Mouse (Mus musculus): ENCODE measurements around the gene Nop10. TPM values are rescaled to one million over a fixed set of nuclear protein-coding genes. Genes with fewer than 3 reads are reported as not detected.
"Not testable (repeated sequence)": the region's sequence is repeated elsewhere in the genome, so short reads cannot be mapped to it uniquely, and the experiment has no call there.

Gene Nop10
- polyA plus RNA-seq, 3 experiments from 2014 or later, result 152 to 243 (median 201) TPM

DNA sequence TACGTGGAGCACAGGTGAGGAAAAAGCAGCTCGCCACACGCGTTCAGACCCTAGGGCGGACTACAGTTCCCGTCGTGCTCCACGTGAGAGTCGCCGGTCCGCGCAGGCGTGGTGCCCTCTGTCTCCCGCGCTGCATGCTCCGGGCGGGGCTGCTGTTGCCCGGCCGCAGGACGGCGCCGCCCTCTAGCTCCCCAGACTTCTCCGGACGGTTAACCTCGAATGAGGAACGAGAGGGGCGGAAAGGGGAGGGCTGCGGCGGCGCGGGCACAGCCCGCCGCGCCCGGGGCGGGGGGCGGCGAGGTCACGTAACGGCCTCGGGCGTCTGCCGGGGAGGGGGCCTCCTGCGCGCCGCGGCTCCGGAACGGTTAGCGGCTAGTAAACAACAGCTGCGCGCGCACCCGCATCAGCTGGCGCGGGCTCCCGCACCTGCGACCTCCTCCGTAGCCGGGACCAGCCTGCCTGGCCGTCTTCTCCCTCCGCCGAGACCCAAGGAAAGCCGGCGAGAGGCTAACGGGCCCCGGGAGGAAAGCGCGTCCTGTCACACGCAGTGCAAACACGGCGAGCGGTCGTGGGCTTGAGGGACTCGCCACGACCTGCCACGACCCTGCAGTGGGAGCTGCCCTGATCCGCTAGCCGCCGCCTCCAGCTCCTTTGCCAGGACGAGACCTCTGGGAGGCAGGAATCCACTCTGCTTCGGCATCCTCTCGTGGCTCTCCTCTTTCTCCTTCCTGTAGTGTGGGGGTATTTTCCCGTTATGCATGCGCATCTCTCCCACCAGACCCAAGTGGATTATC lies 3.9 kb downstream of the Nop10 start, which contains the start of gene Slc12a6:
Gene Slc12a6, plus strand, starts transcription at position 378 of the 794 bp plus-strand sequence.
- ATAC-seq, result peak; percentile 67

DNA sequence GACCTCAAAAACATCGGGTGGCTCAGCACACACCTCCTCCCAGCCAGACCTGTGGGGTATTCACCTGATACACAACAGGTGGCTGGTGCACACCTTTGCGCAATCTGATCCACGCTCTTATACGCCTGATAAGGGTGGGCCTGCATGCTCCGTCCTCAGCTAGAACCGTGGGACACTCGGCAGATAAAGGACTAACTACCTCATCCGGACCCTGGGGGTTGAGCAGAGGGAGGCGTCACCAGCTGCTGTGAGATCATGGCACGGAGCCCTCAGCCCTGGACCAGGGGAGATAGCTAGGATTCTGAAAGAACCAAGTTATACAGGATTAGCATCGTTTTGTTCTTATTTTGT lies 4.5 kb downstream of the Nop10 start, which contains the start of gene Gm21985:
Gene Gm21985, plus strand, starts transcription at position 73 of the 351 bp plus-strand sequence.
- ATAC-seq, result peak; percentile 27

DNA sequence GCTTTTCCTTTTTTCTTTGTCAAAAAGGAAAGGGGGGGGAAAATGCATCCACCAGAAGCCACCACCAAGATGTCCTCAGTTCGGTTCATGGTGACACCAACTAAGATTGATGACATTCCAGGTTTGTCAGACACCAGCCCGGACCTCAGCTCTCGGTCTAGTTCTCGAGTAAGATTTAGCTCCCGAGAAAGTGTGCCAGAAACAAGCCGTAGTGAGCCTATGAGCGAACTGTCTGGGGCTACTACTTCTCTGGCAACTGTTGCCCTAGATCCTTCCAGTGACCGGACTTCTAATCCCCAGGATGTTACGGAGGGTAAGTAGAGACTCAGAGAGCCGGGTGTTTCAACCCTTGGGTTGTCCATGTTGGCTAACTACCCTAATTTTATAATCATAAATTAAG lies 5.1 kb downstream of the Nop10 start:
- ATAC-seq, result no peak

DNA sequence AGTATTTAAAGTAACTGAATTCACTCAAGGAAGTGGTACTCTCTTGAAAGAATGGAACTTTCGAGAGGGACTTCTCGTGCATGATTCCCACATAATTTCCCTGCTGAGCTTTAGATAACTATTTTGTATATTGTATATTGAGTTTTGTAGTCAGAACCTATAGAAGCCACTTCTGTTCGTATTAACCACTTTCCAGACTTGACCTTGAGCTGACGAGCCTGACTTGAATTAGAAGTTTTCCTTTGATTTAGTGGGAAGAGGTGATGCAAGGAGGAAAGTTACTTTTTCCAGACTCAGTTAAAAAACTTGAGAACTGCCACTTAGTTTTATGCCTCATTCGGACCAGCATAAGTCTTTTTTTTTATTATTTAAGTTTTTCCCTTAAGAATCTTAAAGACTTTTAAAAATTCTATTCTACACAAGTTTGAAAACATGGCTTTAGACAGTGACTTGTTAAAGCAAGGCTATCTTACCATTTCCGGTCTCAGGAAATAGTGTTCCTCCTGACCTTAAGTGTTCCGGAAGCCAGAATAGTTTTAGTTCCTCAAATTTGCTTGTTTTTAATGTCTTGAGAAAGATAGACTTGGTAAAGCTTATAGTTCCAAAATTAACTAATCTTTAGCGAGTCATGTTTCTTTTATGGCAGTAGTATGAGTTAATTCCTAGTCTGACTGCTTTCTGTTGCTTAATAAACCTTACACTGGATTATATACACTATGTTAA lies 6.0 kb downstream of the Nop10 start:
- peak; percentile 14 for ATAC-seq

DNA sequence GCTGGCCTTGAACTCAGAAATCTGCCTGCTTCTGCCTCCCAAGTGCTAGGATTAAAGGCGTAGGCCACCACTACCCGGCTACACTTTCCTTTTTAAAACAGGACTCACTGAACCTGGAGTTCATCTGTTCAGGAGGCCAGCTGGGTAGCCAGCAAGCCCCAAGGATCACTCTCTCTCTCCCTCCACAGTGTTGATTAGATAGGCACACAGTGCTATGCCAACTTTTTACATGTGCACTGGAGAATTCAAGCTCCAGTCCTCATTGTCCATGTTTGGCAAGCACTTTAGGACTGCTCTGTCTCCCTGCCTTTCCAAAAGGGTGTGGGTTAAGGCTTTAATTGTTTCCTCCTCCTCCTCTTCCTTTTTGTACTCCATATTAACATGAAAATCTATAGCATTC lies 8.3 kb downstream of the Nop10 start:
- no peak for ATAC-seq

DNA sequence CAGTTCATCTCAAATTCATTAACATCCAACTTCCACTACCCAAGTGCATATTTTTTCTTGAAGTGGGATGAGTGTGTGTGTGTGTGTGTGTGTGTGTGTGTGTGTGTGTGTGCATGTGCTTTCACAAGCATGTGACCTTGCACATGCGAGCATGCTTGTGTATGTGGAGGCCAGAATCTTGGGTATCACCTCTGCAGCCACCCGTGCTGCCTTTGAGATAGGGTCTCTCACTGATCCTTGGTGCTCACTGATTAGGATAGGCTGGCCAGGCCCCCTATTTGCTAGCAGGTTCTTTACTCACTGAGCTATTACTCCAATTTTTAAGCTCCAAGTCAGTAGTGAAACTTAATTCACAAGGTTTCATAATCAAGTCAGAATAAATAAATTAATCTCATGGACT lies 11.2 kb downstream of the Nop10 start:
- ATAC-seq, result no peak

DNA sequence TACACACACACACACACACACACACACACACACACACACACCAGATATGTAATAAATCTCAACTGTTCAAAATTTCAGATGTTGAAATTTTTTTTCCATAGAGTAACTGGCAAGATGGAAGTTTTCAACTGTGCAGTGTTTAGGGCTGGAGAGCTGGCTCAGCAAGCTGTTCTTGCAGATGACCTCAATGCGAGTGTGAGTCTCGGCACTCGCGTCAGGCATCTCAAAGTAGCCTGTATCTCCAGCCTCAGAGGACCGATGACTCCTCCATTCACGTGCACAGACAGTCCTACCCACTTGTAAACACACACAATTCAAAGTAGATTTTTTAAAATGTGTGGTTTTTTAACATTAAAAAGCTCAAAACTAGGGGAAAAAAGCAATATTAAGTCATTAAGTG lies 11.7 kb downstream of the Nop10 start:
- no peak for ATAC-seq

DNA sequence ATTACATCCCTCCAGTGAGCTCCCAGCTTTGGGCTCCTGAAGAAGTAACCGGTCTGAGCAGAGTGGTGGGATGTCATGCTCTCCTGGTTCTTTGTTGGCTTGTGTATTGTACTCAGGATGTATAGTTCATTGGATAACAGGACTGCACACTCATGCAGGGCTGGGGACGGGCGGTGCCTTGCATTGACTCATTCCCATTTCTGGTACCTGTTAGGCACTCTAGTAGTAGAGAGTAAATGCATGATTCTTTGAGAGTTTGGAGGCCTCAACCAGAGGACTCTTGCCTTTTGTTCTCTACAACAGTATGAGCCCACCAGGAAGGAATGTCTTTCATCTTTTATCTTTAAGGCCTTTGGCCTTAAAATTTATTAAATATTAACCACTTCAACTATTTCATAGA lies 15.1 kb downstream of the Nop10 start:
- ATAC-seq, result no peak

DNA sequence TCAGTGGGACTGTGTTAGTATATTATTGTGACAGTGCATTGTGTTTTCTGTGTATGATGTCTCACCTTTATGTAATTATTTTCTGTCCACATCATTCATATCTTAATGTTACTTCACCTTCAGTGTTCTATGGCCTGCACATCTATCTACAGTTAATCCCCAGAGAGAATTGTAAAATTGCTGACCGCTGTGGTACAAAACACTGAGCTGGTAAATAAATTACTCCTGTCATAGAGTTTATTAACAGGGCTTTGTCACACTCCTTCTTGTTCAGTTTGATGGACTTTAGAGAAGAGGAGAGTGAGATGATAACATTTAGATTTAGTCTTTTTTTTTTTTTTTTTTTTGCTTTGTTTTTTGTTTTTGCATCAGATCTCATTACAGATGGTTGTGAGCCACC lies 21.1 kb downstream of the Nop10 start:
- ATAC-seq, result no peak

DNA sequence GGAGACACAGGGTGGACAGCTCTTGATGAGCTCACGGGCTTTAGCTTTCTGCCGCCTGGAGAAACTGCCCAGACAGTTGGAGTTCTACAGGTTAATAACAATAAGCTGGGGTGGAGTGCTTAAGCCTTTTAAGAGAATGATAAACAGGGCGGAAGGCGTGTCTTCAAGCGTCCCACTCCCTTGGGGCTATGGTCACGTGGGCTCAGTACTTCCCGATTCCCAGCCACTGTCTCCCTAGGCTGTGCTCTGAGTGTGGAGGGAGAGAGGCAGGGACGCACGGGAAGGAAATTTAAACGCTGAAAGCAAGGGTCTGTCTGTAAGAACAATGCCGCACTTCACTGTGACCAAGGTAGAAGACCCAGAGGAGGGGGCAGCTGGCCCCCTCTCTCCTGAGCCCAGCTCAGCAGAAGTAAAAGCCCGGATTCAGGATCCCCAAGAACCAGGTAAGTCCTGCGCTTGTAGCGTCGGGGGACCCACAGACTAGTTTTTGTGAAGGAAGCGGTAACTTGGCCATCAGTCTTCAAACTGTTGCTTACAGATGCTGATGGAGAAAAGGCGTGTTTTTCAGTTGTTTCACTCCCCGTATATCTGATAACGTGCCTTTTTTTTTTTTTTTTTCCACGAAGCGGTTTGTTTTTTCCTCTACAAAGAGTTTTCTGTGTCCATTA lies 22.8 kb downstream of the Nop10 start:
- peak; percentile 65 for ATAC-seq

DNA sequence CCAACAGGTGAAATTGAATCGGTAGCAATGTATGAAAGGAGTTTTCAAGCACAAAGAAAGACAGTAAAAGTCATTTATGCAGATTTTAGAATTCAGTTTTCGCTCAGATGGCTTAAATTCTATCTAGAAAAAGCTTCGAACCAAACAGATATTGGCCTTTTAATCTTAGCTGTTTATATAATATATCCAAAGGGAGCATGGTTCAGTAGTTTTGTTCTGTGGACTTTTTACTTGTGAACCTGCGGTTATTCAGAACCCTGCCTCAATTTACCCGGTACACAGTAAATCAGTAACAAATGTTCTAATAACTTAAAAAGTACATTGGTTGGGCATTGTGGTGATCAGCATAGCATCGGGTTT lies 23.3 kb downstream of the Nop10 start:
- ATAC-seq, result no peak

DNA sequence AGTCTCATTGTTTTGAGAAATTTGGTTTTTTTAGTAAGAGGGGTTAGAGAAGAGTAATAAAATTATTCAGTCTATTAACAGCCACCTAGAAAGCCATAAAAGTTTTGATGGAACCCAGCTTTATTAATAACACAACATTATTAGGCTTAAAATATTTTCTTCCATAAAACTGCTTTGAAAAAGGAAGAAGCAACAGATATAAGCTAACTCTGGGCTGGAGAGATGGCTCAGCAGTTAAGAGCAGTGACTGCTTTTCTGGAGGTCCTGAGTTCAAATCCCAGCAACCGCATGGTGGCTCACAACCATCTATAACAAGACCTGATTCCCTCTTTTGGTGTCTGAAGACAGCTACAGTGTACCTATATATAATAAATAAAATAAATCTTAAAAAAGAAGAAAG lies 24.3 kb downstream of the Nop10 start:
- ATAC-seq, result not testable (repeated sequence)

DNA sequence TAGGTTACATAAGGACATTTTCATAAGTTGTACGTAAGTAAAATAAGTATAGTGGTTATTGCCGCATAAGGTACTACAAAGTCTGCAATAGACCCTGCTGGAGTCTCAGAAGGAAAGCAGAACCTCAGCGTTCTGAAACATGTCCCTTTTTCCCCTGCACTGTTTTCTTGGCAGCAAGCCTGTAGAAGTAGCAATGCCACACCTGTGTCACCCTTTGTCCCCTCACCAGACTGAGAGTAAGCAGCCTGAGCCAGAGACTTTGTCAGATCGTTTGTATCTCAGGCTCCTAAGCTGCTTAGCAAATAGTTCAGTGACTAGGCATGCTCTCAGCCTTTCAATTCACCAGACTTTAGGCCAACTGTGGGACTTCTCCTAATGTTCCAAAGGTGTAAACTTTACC lies 25.3 kb downstream of the Nop10 start:
- no peak for ATAC-seq

DNA sequence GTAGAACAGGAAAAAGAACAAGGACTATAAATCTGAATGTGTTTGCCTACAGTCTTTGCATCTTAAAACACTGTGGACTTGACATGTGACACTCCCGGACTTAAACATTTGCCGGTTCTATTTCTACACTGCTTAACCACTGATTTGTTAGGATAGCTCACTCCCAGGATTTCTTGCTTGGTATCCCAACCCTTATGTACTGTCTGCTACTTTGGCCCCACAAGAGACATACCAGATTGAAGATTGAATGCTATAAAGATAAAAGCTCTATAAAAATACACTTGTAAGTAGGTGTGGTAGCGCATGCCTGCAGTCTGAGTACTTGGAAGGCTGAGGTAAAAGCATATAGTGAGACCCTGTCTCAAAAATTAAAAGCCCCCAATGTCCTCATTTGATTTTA lies 27.8 kb downstream of the Nop10 start:
- ATAC-seq, result no peak

DNA sequence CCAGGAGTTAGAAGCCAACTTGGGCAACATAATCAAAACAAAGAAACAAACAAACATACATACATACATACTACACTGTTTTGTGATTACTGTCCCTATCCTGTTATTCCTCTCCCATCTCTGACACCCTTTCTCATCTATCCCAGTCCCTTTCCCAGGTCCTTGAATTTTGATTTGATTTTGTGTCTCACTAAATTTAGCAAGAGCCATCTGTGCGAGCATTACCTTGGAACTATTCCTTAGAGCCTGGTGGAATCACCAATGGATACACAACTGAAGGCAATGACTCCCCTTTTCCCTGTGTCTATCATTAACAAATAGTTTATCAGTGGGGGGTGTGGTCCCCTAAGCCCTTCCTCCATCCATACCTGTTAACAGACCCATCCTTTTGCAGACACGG lies 31.1 kb downstream of the Nop10 start:
- ATAC-seq, result no peak

DNA sequence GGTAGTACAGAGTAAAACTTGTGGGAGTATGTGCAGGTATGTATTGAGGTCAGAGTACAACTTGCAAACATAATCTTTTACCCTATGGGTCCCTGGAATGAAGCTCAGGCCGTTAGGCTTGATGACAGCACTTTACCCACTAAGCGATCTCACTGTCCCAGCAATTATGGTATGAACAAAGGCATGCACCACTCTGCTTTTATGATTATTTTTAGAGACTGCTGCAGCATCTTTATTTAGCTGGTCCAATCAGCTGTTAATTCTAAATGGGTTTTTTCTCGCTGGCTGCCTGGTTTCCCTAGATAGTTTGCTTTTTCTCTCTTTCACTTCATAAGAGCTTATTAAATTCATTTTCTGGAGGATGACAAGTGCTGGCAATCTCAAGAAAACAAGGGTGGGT lies 34.5 kb downstream of the Nop10 start:
- no peak for ATAC-seq

DNA sequence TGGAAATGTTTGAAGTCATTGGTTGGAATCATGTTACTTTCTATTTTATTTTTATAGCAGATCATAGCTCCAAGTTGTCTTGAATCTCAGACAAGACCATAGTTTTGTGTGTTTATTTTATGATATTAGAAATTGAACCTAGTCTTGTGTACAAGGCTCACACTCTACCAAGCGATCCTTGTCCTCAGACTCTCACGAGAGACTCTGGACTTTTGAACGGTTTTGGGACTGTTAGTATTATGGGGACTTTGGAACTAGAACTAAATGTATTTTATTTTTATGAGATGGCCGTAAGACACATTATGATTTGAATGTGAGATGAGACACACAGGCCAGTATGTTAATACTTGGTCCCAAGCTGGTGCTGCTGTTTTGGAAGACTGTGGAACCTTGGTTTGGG lies 36.5 kb downstream of the Nop10 start:
- ATAC-seq, result no peak

DNA sequence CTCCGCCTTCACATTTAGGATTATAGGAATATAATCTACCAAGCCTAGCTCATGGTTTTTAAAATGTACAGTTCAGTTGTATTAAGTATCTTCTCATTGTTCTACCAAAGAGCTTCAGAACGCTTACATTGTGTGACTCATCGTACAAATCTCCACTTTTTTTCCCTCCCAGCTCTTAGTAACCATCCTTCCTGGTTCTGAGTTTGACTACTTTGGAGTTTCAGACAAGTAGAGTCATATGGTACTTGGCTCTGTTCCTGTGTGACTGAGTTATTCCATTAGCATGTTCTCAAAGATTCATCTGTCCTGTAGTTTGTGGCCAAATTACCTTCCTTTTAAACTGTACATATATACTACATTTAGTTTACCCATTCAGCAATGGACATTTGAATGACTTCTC lies 46.9 kb downstream of the Nop10 start:
- peak; percentile 42 for ATAC-seq

DNA sequence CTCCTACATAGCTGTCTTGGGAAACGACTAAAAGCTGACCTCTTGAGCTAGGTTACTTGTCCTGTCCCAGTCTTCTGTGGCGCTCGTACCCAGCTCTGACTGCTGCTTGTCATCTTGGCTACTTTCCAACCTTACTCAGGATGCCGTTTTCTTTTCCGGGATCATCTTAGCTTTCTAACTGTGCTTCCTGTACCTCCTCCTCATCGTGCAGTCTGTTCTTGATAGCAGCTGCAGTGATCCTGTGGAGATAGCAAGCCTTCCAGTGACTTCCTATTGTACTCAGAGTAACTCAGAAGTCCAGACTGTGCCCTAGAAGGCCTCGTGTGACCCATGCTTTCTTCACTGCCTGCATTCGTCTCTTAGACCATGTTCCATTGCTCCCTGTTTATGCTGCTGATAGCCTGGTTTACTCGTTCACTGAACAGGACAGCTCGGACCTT lies 47.5 kb downstream of the Nop10 start:
- peak; percentile 60 for ATAC-seq

Measured in inflammation-experienced regulatory T-cells, adult 6 months (primary cell).